Mouse (Mus musculus): ENCODE results near the gene Bpifb5.

GRCm38 (mm10) chr2:154227830-154228229 is 4.3 kb downstream of the Bpifb5 start:
- TF ChIP-seq CTCF (IDR thresholded peaks at IDR 0.05; ENCODE audit: control insufficient read depth, insufficient read depth, insufficient replicate concordance, low read depth, low read length) (no peak), POLR2A (IDR thresholded peaks at IDR 0.05; ENCODE audit: control insufficient read depth, low read depth, low read length) (no peak)

Data from testis, adult 2 months (tissue).